Mouse (Mus musculus) bone marrow macrophage, adult 2 months (primary cell): ENCODE results near the gene Eml3.

Source experiments
- CTCF ChIP-seq: IDR thresholded peaks from 2 replicates; pipeline ENCODE4 v1.5.1; 2012; ENCODE audit warnings: low read depth, mild to moderate bottlenecking, low read length, moderate library complexity
- POLR2A ChIP-seq: IDR thresholded peaks from 2 replicates; pipeline ENCODE4 v1.6.1; 2012; ENCODE audit warnings: mild to moderate bottlenecking, low read depth, low read length, borderline replicate concordance

DNA sequence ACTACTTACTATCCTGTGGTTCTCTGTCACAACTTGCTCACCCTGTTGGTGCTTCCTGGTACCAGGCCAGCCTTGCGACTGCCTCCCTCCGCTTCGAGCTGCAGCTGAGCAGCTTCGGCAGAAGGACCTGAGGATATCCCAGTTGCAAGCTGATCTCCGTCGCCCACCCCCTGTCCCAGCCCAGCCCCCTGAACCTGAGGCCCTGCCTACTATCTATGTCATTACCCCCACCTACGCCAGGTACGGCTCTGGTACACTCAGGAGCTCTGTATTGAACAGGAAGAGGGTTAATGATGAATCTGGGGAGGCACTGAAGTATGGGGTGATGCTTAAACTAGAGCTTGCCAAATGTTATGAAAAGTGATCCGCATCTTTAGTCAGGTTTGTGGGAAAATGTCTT is 7.6 kb upstream of the Eml3 start:
- TF ChIP-seq CTCF: no peak
- TF ChIP-seq POLR2A: no peak
